Mouse (Mus musculus): ENCODE data around the gene Gramd4.

DNA sequence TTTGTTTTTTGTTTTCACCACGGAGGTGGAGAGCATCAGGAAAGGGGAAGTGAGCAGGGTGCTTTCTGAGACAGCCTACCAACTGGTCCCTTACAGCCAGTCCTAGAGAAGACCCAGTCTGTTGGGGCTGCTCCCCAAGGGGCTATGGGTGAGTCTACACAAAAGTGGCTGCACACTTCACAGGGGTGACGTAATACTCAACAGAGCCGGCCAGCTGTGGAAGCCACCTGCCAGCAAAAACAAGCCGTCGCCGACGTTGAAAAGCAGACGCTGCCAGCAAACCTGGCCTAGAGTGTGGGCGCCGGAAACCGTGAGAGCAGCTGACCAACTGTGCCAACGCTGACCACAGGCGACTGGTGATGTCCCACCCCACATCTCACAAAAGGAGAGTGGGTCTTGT is 125.2 kb downstream of the Gramd4 start:
- no peak for TF ChIP-seq CTCF (IDR thresholded peaks at IDR 0.05; ENCODE audit: borderline replicate concordance, insufficient read depth, low read length)
- no peak for TF ChIP-seq POLR2A (IDR thresholded peaks at IDR 0.05; ENCODE audit: low read depth, low read length)

All from embryonic fibroblast, embryonic 13.5 days (primary cell).